Mouse (Mus musculus) forebrain, embryonic 11.5 days (tissue): ENCODE measurements at regions not wholly inside any gene's neighbourhood (a gene's known extent, or its start where the extent isn't known, plus 50 kb on each side); places are given as distances from the start of the nearest gene placed in this dataset.
"Not testable (repeated sequence)": the region's sequence is repeated elsewhere in the genome, so short reads cannot be mapped to it uniquely, and the experiment has no call there.

ENCODE experiments used
- ATAC-seq: fragments of 200-750 bp; cut with Nextera tagmentation; replicated peaks from 2 replicates; pipeline ENCODE4 v1.8.0; 2017; ENCODE audit warnings: moderate TSS enrichment; ENCODE audit not compliant: low FRiP score
- DNase-seq: peaks from one replicate; pipeline ENCODE4 v3.0.0-alpha.2; 2017; ENCODE audit warnings: low spot score
- H3K27ac ChIP-seq: fragments of 300-500 bp; sonication (generic); 2 replicates; pipeline ENCODE4 v1.5.1; 2014; ENCODE audit warnings: low read depth, low read length
- H3K27me3 ChIP-seq: fragments of 300-500 bp; sonication (generic); 2 replicates; pipeline ENCODE4 v1.6.1; 2014; ENCODE audit warnings: mild to moderate bottlenecking, low read length, mixed read lengths; ENCODE audit not compliant: control insufficient read depth, insufficient read depth
- H3K36me3 ChIP-seq: fragments of 300-500 bp; sonication (generic); 2 replicates; pipeline ENCODE4 v1.6.1; 2014; ENCODE audit warnings: mild to moderate bottlenecking, low read length, moderate library complexity, mixed read lengths; ENCODE audit not compliant: control insufficient read depth, insufficient read depth
- H3K4me1 ChIP-seq: fragments of 300-500 bp; sonication (generic); replicated peaks from 2 replicates; pipeline ENCODE4 v1.6.1; 2014; ENCODE audit warnings: low read length, mixed read lengths; ENCODE audit not compliant: control insufficient read depth, insufficient read depth
- H3K4me2 ChIP-seq: fragments of 300-500 bp; sonication (generic); 2 replicates; pipeline ENCODE4 v1.6.1; 2014; ENCODE audit warnings: low read depth, mild to moderate bottlenecking, low read length, moderate library complexity, mixed read lengths; ENCODE audit not compliant: severe bottlenecking
- H3K4me3 ChIP-seq: fragments of 300-500 bp; sonication (generic); 2 replicates; pipeline ENCODE4 v1.5.1; 2014; ENCODE audit warnings: low read depth, low read length
- H3K9ac ChIP-seq: fragments of 300-500 bp; sonication (generic); 2 replicates; pipeline ENCODE4 v1.6.1; 2014; ENCODE audit warnings: low read length
- H3K9me3 ChIP-seq: fragments of 300-500 bp; sonication (generic); 2 replicates; pipeline ENCODE4 v1.6.1; 2016; ENCODE audit warnings: low read length, mixed read lengths; ENCODE audit not compliant: control insufficient read depth
- WGBS: fragments of 180-500 bp; shearing (Covaris S2); extraction: QIAGEN DNeasy Blood & Tissue Kit; methylation state at CpG from one replicate; pipeline ENCODE4 v1.1.7; 2014; 5-methylcytosine and 5-hydroxymethylcytosine counted together

DNA sequence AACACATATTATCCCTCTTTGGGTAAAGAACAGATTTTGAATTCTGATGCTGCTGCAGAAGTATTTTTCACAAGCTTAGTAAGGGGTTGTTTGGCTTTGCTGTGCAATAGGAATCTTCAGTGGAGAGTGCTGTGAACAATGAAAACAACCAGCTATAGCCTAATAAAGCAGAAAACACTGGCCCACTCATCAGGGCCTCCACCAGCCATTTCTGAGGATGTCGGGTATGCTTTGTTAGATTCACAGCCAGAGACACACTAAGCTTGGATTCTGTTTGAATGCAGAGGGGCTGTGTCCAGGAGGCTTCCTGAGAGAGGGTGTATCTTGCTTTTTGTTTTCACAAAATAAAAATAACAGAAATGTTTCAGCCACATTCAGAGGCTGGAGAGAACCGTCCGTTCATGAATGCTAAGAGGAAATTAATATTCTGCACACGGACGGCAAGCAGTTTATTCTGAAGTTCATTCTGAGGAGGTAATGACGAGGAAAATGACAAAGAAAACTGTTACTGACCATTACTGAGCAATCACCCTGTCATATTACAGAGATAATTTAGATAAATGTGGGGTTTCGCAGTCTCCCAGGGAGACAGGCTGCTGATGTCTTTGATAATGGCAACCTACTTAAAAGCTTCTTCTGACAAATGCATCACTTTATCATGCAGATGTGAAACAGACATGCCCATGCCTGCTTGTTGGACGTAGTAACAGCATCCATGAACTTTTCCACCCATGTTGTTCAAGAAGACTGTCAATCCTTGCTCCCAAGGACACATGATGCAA, 198.1 kb upstream of the Myo3a start:
- H3K9ac ChIP-seq: no peak overlapping the region
- 33% methylated on average over 8 of the region's 8 CpGs for WGBS
- peak; percentile 79 for ATAC-seq
- no peak overlapping the region for H3K4me3 ChIP-seq
- no peaks in the 10 kb centered on the region for H3K4me1 ChIP-seq
- no peak for DNase-seq
- no peak overlapping the region for H3K4me2 ChIP-seq
- H3K9me3 ChIP-seq: no peaks in the 10 kb centered on the region
- H3K36me3 ChIP-seq: no peaks in the 10 kb centered on the region
- no peaks in the 10 kb centered on the region for H3K27me3 ChIP-seq
- H3K27ac ChIP-seq: peak overlapping the region; percentile 78

GRCm38 (mm10) chr2:22029804-22030194, 197.5 kb upstream of the Myo3a start:
- Histone ChIP-seq H3K27ac (peak overlapping the region; percentile 78; the same call in 1 of the 2 replicates), H3K9ac (no peak overlapping the region), H3K4me2 (no peak overlapping the region), H3K9me3 (no peaks in the 10 kb centered on the region), H3K36me3 (no peaks in the 10 kb centered on the region), H3K4me1 (no peaks in the 10 kb centered on the region), H3K4me3 (no peak overlapping the region), H3K27me3 (no peaks in the 10 kb centered on the region)
- 79% methylated on average over 5 of the region's 5 CpGs for WGBS
- DNase-seq (no peak), ATAC-seq (peak; percentile 35; the same call in 1 of the 2 replicates)

DNA sequence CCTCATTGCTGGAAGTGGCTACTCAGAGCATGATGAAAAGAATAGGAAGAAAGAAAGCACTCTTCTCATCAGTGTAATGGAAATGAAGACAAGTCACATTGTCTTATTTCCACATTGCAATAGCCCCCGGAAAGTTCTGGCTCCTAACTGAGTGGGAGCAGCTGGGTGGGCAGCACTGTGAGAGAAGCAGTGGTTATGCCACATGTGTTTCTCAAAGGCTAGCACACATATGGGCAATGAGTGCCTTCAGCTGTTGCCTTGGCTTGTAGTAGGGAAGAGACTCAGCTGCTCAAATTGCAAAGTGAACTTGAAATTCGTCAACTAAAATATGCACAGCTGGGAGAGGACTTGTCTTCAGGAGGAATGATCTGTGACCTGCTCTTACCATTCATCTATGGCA, 190.5 kb upstream of the Myo3a start:
- no peak for DNase-seq
- Histone ChIP-seq H3K4me2 (no peak overlapping the region), H3K9me3 (no peaks in the 10 kb centered on the region), H3K4me3 (no peak overlapping the region), H3K9ac (no peak overlapping the region), H3K4me1 (no peaks in the 10 kb centered on the region), H3K27ac (no peak overlapping the region), H3K27me3 (no peaks in the 10 kb centered on the region), H3K36me3 (no peaks in the 10 kb centered on the region)
- 82% methylated on average over 2 of the region's 2 CpGs for WGBS
- ATAC-seq: no peak

DNA sequence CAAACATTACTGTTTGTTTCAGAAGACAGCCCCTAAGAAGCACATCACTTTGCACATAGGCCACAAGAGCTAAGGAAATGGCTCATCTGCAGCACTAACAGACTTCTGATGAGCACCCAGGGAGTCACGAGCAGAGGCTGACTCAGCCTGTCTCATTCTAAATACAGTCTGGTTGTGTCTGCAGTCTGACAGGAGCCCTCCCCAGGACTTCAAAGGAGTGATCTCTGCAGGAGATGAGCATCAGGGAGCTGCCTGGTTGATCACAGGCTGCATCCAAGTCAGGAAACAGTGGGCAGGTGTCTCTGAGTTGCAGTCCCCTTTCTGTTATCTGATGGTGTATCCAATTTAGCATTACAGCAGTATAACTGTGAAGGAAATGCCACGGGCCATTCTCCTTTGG, 188.5 kb upstream of the Myo3a start:
- Histone ChIP-seq H3K27ac (no peak overlapping the region), H3K9ac (no peak overlapping the region), H3K36me3 (no peaks in the 10 kb centered on the region), H3K27me3 (no peaks in the 10 kb centered on the region), H3K4me3 (no peak overlapping the region), H3K4me1 (no peaks in the 10 kb centered on the region), H3K9me3 (no peaks in the 10 kb centered on the region), H3K4me2 (no peak overlapping the region)
- no peak for ATAC-seq
- DNase-seq: no peak
- WGBS: 44% methylated on average over 2 of the region's 2 CpGs

DNA sequence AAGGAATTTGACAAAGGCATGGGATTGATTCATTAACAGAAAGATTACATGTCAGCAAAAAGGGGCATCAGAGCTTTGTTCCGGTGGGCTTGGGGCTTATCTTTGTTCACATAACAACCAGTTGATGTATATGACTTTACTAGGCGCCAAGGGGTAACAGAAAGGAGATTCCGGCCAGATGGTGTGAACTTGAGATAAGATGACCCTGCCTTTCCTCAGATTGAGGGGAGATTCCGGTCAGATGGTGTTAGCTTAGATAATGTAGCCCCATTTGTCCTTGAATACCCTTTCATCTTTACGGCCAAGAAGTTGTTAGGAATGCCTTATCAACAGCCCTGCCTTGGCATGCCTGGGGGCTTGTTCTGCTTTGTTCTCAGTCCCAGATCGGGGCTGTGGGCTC, 183.4 kb upstream of the Myo3a start:
- not testable (repeated sequence) for H3K4me1 ChIP-seq, ATAC-seq
- 85% methylated on average over 6 of the region's 6 CpGs for WGBS

DNA sequence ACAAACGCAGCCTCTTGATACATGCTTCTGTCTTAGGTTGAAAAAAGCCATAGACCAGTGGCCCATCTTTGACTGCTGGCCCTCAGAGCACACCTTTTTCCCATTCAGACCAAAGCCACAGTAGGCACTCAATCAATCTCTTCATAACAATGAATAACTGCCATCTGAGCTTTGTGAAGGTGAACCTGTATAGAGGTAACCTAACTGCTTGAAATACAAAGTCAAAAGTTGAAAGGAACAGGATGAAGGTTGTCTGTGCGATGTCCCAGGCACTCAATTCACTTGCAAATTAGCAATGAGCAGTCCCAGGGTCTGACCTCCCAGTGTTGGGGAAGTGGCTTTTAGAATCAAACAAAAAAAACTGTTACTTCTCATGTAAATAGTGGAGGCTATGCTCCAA, 182.4 kb upstream of the Myo3a start:
- H3K9me3 ChIP-seq: no peaks in the 10 kb centered on the region
- H3K9ac ChIP-seq: no peak overlapping the region
- H3K4me3 ChIP-seq: no peak overlapping the region
- no peaks in the 10 kb centered on the region for H3K36me3 ChIP-seq
- 66% methylated on average over 2 of the region's 2 CpGs for WGBS
- no peaks in the 10 kb centered on the region for H3K27me3 ChIP-seq
- no peak overlapping the region for H3K4me2 ChIP-seq
- DNase-seq (no peak), ATAC-seq (no peak)
- H3K4me1 ChIP-seq: no peaks in the 10 kb centered on the region
- no peak overlapping the region for H3K27ac ChIP-seq

More for the DNA sequence above, 183.4 kb upstream of the Myo3a start:
- H3K4me2 ChIP-seq, H3K9me3 ChIP-seq, H3K27me3 ChIP-seq, DNase-seq, H3K9ac ChIP-seq, H3K4me3 ChIP-seq, H3K27ac ChIP-seq, H3K36me3 ChIP-seq: not testable (repeated sequence)

- DNase-seq (no peak), ATAC-seq (no peak)
- Histone ChIP-seq H3K4me2 (no peak overlapping the region), H3K4me3 (no peak overlapping the region), H3K27me3 (no peaks in the 10 kb centered on the region), H3K9ac (no peak overlapping the region), H3K4me1 (no peaks in the 10 kb centered on the region), H3K9me3 (no peaks in the 10 kb centered on the region), H3K27ac (no peak overlapping the region), H3K36me3 (no peaks in the 10 kb centered on the region)
- 72% methylated on average over 3 of the region's 3 CpGs for WGBS
Observed at GRCm38 (mm10) chr2:22047465-22047864, 179.8 kb upstream of the Myo3a start.

- Histone ChIP-seq H3K4me1 (no peaks in the 10 kb centered on the region), H3K4me3 (no peak overlapping the region), H3K4me2 (no peak overlapping the region), H3K9me3 (no peaks in the 10 kb centered on the region), H3K27ac (no peak overlapping the region), H3K9ac (no peak overlapping the region), H3K36me3 (no peaks in the 10 kb centered on the region), H3K27me3 (no peaks in the 10 kb centered on the region)
- DNase-seq (no peak), ATAC-seq (no peak)
- WGBS: 91% methylated on average over 5 of the region's 5 CpGs
Observed at GRCm38 (mm10) chr2:22066535-22066934, 160.8 kb upstream of the Myo3a start.

GRCm38 (mm10) chr2:22096848-22097247, 130.5 kb upstream of the Myo3a start:
- no peak overlapping the region for H3K27ac ChIP-seq
- no peak overlapping the region for H3K4me3 ChIP-seq
- ATAC-seq (no peak), DNase-seq (no peak)
- no peaks in the 10 kb centered on the region for H3K4me1 ChIP-seq
- no peaks in the 10 kb centered on the region for H3K9me3 ChIP-seq
- WGBS: 91% methylated on average over 2 of the region's 2 CpGs
- H3K36me3 ChIP-seq: no peaks in the 10 kb centered on the region
- no peak overlapping the region for H3K9ac ChIP-seq
- H3K4me2 ChIP-seq: no peak overlapping the region
- H3K27me3 ChIP-seq: no peaks in the 10 kb centered on the region
